Mouse (Mus musculus): ENCODE measurements around the gene Mycbp2.

Mycbp2 gene

GRCm38 (mm10) chr14:103075166-103075565 is 271.4 kb downstream of the Mycbp2 start:
- no peak for DNase-seq (ENCODE audit: low read depth, low spot score)

- no peak for DNase-seq (ENCODE audit: low read depth, low spot score)
Measured at GRCm38 (mm10) chr14:103073825-103074224, 272.8 kb downstream of the Mycbp2 start.

DNA sequence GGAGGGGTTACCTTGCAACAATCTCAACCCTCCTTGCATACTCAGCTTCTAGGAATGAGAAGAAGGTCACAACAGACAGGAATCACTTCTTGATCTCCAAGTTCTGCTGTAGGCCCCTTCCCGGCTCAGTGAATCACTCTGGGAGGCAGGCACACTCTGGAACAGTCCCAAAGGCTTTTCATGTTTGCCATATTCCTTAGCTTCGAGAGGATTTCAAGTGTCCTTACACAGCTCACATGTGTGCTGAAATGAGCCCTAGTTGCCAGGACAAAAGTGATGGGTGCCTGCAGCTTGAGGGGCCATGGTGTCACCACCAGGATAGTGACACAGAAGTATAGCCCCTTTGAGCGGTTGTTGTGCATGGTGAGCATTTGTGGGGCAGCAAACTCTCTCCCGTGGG is 273.9 kb downstream of the Mycbp2 start:
- DNase-seq (ENCODE audit: low read depth, low spot score): no peak

DNA sequence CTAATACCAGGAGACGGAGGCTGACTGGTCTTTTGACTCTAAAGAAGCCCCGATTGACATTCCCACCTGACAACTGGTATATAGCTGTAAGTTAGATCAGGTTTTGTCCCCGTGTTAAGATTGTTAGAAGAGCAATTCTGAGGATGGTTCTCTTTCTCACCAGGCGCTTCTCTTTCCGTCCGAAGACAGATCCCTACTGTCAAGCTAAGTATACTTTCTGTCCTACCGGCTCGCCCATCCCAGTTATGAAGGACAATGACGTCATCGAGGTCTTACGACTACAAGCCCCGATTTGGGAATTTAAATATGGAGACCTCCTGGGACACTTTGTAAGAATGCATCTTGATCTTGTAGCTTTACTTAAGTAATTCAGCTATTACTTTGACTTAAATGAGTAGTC is 275.1 kb downstream of the Mycbp2 start:
- DNase-seq (ENCODE audit: low read depth, low spot score): no peak

DNA sequence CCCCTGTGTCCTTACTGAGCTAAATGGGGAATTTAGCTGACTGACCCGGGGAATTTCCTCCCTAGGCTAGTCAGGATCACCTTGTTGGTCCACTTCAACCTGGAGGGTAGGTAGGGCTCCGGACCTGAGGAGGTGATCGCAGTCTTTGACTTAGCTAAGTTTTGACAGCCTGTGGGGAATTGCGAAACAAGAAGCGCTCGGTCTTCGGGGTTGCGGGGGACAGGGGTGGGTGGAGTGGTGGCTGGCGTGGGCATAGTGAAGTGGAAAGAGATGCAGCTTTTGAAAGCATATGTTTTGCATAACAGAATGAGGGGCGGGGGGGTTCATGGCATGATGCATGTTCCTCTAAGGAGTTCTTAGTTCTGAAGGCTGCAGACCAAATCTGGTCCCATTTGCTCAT is 275.8 kb downstream of the Mycbp2 start:
- no peak for DNase-seq (ENCODE audit: low read depth, low spot score)

DNA sequence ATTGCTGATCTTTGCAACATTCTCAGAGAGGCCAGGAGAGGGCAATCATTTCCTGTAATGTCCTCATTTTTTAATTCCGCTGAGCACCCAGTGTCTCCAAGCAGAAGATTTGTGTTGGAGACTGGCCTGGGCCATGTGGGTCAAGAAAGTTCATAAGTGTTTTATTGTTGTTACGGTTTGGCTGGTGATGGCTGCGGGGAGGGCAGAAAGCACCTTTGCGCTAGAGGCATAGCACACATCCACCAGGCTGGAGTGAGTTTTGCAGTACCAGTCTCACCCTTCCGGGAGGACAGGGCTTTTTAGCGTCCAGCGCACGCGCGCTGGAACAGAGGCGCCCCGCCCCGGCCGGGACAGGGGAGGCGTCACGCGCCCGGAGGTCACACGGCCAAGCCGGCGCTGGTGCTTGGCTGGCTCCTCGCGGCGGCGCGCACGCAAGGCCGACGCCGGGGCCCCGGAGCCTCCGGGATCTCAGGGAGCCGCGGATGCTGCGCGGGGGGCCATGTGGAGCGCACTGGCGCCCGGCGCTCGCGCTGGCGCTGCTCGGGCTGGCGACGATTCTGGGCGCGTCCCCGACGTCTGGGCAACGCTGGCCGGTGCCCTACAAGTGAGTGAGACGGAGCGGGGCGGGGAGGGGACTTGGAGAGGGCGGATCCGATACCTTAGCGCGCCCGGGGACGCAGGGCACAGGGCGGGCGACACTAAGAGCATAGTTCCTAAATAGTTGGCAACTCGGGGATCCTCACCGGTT is 276.6 kb downstream of the Mycbp2 start, which contains the start of gene Cln5:
Gene Cln5 (plus strand): TSS at position 353 of the 748 bp plus-strand sequence.
- DNase-seq (ENCODE audit: low read depth, low spot score): peak; percentile 92

DNA sequence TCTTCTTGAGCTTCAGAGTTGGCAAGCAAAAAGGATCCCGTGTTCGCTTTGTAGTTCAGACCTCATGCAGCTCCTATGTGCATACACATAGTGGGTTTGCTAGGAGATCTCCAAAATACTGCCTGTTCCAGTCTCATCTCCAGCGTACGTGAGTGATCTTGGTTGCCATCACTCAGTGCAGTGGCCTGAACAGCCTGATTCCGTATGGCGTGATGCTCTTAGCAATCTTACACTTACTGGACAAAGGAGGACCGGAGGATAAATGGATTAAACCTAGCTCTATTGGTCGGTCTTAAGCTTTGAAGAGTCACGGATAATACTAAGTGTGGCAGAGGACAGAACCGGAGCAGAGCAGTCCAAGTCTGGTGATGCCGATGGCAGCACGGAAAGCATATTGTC is 277.1 kb downstream of the Mycbp2 start:
- no peak for DNase-seq (ENCODE audit: low read depth, low spot score)

DNA sequence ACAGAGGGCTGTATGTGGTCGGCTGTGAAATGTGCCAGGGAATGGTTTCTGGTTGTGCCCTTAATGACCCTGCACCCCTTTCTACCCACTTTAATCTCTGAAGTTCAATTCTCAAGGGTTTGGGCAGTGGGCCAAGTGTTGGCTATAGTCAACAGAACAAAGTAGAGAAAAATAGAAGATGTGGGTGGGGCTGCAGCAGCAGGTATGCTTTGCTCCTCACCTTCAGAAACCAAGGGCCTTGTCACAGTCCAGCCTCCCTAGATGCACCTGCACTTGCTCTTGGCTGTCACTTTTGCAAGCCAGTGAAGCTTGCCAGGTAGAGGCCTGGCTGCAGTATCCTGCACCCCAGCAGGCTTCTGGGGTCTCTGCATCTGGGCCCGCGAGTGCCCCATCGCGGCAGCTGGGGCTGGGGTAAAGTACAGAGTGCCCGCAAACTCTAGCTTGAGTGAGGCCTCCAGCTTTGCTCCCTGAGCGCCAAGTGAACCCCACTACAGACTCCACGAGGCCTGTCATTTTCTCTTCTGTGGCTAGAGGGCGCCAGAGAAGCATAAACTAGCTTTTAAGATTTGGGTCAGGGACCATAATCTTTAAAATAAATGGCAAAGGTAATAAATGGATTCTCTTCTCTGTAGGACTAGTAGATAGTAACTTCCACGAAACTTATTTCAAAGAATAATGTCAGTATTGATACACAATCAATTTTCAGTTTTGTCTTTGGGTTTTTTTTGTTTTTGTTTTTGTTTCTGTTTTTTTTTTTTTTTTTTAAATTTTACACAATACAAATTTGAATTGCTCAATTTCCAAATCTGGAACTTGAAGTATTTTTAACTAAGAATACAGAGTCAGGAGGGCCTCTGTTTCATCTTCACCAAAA is 281.1 kb downstream of the Mycbp2 start:
- peak; percentile 46 for DNase-seq (ENCODE audit: low read depth, low spot score)

Measured in embryo, embryonic 11.5 days (tissue).